Mouse (Mus musculus) lung, postnatal 0 days (tissue): Measurements from ENCODE around the gene Ppp1r9b.

Experiments used
- CTCF ChIP-seq: IDR thresholded peaks from 2 replicates; pipeline ENCODE4 v1.5.1; 2016; ENCODE audit warnings: antibody characterized with exemption, mild to moderate bottlenecking
- EP300 ChIP-seq: IDR thresholded peaks from 2 replicates; pipeline ENCODE4 v1.6.1; 2016; ENCODE audit warnings: antibody characterized with exemption, mild to moderate bottlenecking, control low read depth

GRCm38 (mm10) chr11:94958065-94958858 lies 32.6 kb upstream of the Ppp1r9b start:
- TF ChIP-seq CTCF (no peak), EP300 (peak; percentile 60)
